Mouse (Mus musculus) stomach, embryonic 16.5 days (tissue): Measurements from ENCODE around the gene Pnpla6. TPM values are rescaled to one million over a fixed set of nuclear protein-coding genes. Genes with fewer than 3 reads are reported as not detected.
"Not testable (repeated sequence)": the region's sequence is repeated elsewhere in the genome, so short reads cannot be mapped to it uniquely, and the experiment has no call there.

Source experiments
- ATAC-seq: fragments of 200-750 bp; cut with Nextera tagmentation; 2 replicates; pipeline ENCODE4 v1.8.0; 2017; ENCODE audit warnings: moderate number of reproducible peaks, moderate TSS enrichment; ENCODE audit not compliant: insufficient read depth, low FRiP score
- H3K27ac ChIP-seq: fragments of 300-500 bp; sonication (generic); 2 replicates; pipeline ENCODE4 v1.5.1; 2014; ENCODE audit warnings: low read length
- H3K27me3 ChIP-seq: fragments of 300-500 bp; sonication (generic); 2 replicates; pipeline ENCODE4 v1.6.1; 2014; ENCODE audit warnings: low read length, control low read depth, mixed read lengths; ENCODE audit not compliant: control insufficient read depth, insufficient read depth
- H3K36me3 ChIP-seq: fragments of 300-500 bp; sonication (generic); 2 replicates; pipeline ENCODE4 v1.6.1; 2014; ENCODE audit warnings: low read length; ENCODE audit not compliant: control insufficient read depth, insufficient read depth
- H3K4me1 ChIP-seq: fragments of 300-500 bp; sonication (generic); 2 replicates; pipeline ENCODE4 v1.6.1; 2014; ENCODE audit warnings: low read length, control low read depth, mixed read lengths; ENCODE audit not compliant: control insufficient read depth, insufficient read depth
- H3K4me2 ChIP-seq: fragments of 300-500 bp; sonication (generic); 2 replicates; pipeline ENCODE4 v1.6.1; 2014; ENCODE audit warnings: low read depth, low read length, mixed read lengths
- H3K4me3 ChIP-seq: fragments of 300-500 bp; sonication (generic); replicated peaks from 2 replicates; pipeline ENCODE4 v1.5.1; 2014; ENCODE audit warnings: mild to moderate bottlenecking, low read length
- H3K9ac ChIP-seq: fragments of 300-500 bp; sonication (generic); 2 replicates; pipeline ENCODE4 v1.6.1; 2014; ENCODE audit warnings: low read length
- H3K9me3 ChIP-seq: fragments of 300-500 bp; sonication (generic); replicated peaks from 2 replicates; pipeline ENCODE4 v1.6.1; 2016; ENCODE audit warnings: low read length, control low read depth; ENCODE audit not compliant: control insufficient read depth
- WGBS: fragments of 180-500 bp; shearing (Covaris S2); extraction: QIAGEN DNeasy Blood & Tissue Kit; methylation state at CpG from one replicate; pipeline ENCODE4 v1.1.7; 2014; 5-methylcytosine and 5-hydroxymethylcytosine counted together
- polyA plus RNA-seq: library from polyadenylated mRNA; unstranded; fragments of >200 nt; fragmentation: Nextera tagmentation; extraction: Ambion mirVana; gene quantifications from 2 replicates; pipeline ENCODE4 v1.2.1, GENCODE M21; 2015

The Pnpla6 gene
- polyA plus RNA-seq, 1 experiment from 2014 or later, result 37.6 TPM

DNA sequence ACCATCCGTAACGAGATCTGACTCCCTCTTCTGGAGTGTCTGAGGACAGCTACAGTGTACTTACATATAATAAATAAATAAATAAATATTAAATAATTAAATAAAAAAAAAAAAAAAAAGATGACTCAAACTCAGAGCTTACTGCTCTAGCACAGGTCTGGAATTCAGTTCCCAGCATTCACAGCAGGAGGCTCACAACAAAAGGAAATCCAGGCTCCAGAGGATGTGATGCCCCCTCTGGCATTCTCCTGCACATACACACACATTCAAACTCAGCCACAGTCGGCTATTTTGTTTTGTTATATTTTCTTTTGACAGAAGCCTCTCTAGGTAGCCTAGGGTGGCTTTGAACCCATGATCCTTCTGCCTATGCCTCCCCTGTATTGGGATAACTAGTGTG lies 66.8 kb downstream of the Pnpla6 start:
- H3K9ac ChIP-seq, H3K4me1 ChIP-seq, H3K4me2 ChIP-seq, H3K36me3 ChIP-seq, H3K4me3 ChIP-seq, H3K9me3 ChIP-seq, H3K27me3 ChIP-seq, H3K27ac ChIP-seq, ATAC-seq: not testable (repeated sequence)
- 81% methylated on average over 1 of the region's 3 CpGs for WGBS

DNA sequence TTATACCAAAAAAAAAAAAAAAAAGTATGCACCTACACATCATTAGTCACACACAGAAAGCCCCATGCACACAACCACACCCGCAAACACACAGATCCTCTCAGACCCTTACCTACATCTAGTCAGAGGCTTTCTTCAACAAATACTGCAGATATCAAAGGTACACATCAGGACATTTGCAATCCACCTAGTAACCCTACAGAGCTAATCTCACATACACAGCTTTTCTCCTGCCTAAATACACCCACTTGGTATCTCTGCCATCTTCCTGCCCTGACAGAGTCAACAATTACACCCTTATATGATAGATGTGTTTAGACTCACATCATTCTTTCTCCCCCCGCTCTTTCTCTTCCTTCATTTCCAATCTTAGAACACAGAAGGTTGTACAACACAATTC lies 71.3 kb downstream of the Pnpla6 start:
- 69% methylated on average over 2 of the region's 2 CpGs for WGBS
- H3K27ac ChIP-seq, result no peak overlapping the region; the same call in 1 of the 2 replicates
- ATAC-seq, result no peak
- no peaks in the 10 kb centered on the region for H3K27me3 ChIP-seq
- H3K36me3 ChIP-seq, result no peaks in the 10 kb centered on the region
- no peaks in the 10 kb centered on the region for H3K9me3 ChIP-seq
- H3K9ac ChIP-seq, result no peak overlapping the region
- H3K4me1 ChIP-seq, result 0 out of 2 replicates have a peak, but pooled peaks cover 3% of the 10 kb centered on the region
- H3K4me3 ChIP-seq, result no peak overlapping the region
- no peak overlapping the region for H3K4me2 ChIP-seq

DNA sequence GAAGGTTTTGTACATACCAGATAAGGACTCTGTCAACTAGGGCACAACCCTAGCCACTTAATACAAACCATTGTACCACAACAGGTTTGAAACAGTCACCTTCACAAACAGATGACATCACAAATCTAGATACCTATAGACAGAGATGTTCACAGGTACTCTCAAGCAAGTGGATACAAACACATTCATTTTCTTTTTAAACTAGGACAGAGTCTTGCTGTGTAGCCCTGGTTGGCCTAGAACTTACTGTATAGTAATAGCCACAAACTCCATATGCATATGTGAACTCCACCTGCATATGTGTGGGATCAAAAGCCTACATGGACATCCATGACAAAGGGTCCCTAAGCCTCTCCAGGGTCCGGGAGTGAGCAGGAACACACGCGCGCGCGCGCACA lies 71.8 kb downstream of the Pnpla6 start, which contains the start of gene Camsap3:
Camsap3 (plus strand) TSS at position 301 of the 398 bp plus-strand sequence.
- no peaks in the 10 kb centered on the region for H3K27me3 ChIP-seq
- WGBS, result 10% methylated on average over 7 of the region's 7 CpGs
- no peaks in the 10 kb centered on the region for H3K9me3 ChIP-seq
- no peak for ATAC-seq
- 0 out of 2 replicates have a peak, but pooled peaks cover 3% of the 10 kb centered on the region for H3K4me1 ChIP-seq
- H3K4me3 ChIP-seq, result peak within 1 kb of the TSS; percentile 75
- peak within 1 kb of the TSS; percentile 87 for H3K4me2 ChIP-seq
- peak within 1 kb of the TSS; percentile 91 for H3K27ac ChIP-seq
- no peaks in the 10 kb centered on the region for H3K36me3 ChIP-seq
- peak within 1 kb of the TSS; percentile 74 for H3K9ac ChIP-seq

DNA sequence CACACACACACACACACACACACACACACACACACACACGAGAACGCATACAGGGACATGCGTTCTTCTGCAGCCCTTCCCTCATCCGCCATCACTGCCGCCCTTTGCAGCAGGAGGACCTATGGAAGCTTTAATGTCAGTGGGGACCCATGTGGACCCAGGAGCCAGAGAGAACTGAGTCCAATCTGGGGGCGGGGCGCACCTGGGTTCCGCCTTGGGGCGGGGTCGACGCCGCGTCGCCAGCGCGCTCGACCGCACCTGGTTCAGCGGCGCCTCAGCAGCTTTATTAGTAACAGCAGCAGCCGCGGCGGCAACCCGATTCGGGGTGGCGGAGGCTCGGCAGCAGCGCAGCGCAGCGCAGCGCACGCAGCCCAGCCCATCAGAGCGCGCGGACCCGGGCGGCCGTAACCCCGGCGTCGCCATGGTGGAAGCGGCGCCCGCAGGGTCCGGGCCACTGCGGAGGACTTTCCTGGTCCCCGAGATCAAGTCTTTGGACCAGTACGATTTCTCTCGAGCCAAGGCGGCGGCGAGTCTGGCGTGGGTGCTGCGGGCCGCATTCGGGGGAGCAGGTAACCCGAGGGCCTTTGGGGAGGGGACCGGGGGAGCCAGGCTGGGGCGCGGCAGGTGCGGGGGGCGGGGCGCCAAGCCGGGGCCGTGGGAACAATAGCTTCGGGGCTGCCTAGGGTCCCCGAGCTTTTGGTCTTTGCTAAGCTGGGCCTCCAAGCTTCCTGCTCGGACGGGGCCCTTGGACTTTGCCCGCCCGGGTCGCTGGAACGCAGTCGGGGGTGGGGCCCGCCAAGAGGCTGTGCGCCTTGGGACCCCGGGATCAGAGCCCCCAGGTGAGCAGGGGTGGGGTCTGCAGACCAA lies 72.4 kb downstream of the Pnpla6 start:
- Histone ChIP-seq H3K27ac (peak overlapping the region; percentile 91), H3K4me1 (0 out of 2 replicates have a peak, but pooled peaks cover 3% of the 10 kb centered on the region), H3K4me3 (peak overlapping the region; percentile 75), H3K36me3 (no peaks in the 10 kb centered on the region), H3K9ac (peak overlapping the region; percentile 74), H3K4me2 (peak overlapping the region; percentile 87), H3K27me3 (no peaks in the 10 kb centered on the region), H3K9me3 (no peaks in the 10 kb centered on the region)
- peak; percentile 82 for ATAC-seq
- WGBS, result under 1% methylated on average over 76 of the region's 77 CpGs

DNA sequence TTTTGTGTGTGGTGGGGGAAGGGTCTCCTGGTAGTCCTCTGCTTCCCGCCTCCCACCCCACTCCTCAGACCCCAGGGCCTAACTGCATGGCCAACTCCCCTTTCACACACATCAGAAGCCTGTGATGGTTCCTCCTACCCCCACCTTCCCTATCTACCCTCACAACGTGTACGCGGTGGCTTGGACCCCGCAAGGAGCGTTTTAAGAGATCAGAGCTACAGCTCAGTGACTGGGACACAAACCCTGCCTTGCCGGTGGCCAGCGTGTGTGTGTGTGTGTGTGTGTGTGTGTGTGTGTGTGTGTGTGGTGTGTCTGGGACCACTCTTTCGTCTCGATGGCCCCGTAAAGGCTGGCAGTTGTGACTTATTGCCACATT lies 73.1 kb downstream of the Pnpla6 start:
- H3K9me3 ChIP-seq, result no peaks in the 10 kb centered on the region
- no peaks in the 10 kb centered on the region for H3K36me3 ChIP-seq
- peak overlapping the region; percentile 75 for H3K4me3 ChIP-seq
- peak; percentile 24; the same call in 1 of the 2 replicates for ATAC-seq
- H3K27me3 ChIP-seq, result no peaks in the 10 kb centered on the region
- peak overlapping the region; percentile 74 for H3K9ac ChIP-seq
- H3K4me2 ChIP-seq, result peak overlapping the region; percentile 87
- 0 out of 2 replicates have a peak, but pooled peaks cover 3% of the 10 kb centered on the region for H3K4me1 ChIP-seq
- H3K27ac ChIP-seq, result peak overlapping the region; percentile 91
- WGBS, result 5% methylated on average over 11 of the region's 11 CpGs

DNA sequence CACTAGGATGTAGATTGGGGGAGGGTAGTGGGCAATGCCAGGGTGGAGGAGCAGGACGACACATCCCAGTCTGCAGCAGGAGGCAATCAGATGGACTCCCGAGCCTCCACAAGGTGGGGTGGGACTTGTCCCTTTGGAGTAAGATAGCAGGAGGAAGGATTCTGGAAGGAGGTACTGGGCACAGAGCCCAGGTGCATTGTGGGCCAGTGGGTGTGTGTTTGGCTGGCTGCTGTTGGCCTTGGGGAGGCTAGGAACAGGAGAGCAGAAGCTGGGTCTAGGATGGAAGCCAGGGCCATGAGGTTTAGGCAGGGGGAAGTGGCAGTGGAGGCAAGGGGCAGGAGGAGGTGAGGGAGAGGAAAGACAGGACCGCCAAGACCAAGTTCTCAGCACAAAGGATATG lies 78.3 kb downstream of the Pnpla6 start:
- 54% methylated on average over 3 of the region's 3 CpGs for WGBS
- Histone ChIP-seq H3K36me3 (no peaks in the 10 kb centered on the region), H3K27me3 (no peaks in the 10 kb centered on the region), H3K4me3 (no peak overlapping the region), H3K27ac (no peak overlapping the region), H3K9me3 (no peaks in the 10 kb centered on the region), H3K4me1 (no peaks in the 10 kb centered on the region), H3K9ac (no peak overlapping the region), H3K4me2 (no peak overlapping the region)
- ATAC-seq, result no peak

Other genes starting within 250 kb of the Pnpla6 start
- gene Insr, start 235.8 kb upstream of the Pnpla6 start, polyA plus RNA-seq, result 26.6 and 31.4 TPM in 2 replicates
- gene A430078G23Rik, start 162.0 kb upstream of the Pnpla6 start, polyA plus RNA-seq, result 0.92 and 0.93 TPM in 2 replicates
- gene Arhgef18, start 122.4 kb upstream of the Pnpla6 start, polyA plus RNA-seq, result 10.0 and 10.5 TPM in 2 replicates
- gene Pex11g, start 47.7 kb upstream of the Pnpla6 start, polyA plus RNA-seq, result 10.8 and 12.1 TPM in 2 replicates
- not detected in 2 replicates for gene Tex45, start 44.5 kb upstream of the Pnpla6 start, polyA plus RNA-seq
- 32.1 and 32.4 TPM in 2 replicates for gene Zfp358, start 22.2 kb upstream of the Pnpla6 start, polyA plus RNA-seq
- gene Mcoln1, start 14.9 kb upstream of the Pnpla6 start, polyA plus RNA-seq, result 42.4 and 51.4 TPM in 2 replicates
- 0.97 and 1.1 TPM in 2 replicates for gene C330021F23Rik, start 52.6 kb downstream of the Pnpla6 start, polyA plus RNA-seq
- gene Camsap3, start 71.9 kb downstream of the Pnpla6 start, polyA plus RNA-seq, result 11.5 and 13.2 TPM in 2 replicates
- gene Xab2, start 105.9 kb downstream of the Pnpla6 start, polyA plus RNA-seq, result 50.8 and 60.3 TPM in 2 replicates
- gene Pet100, start 106.2 kb downstream of the Pnpla6 start, polyA plus RNA-seq, result 91.3 and 106 TPM in 2 replicates
- 0.19 TPM in 1 of 2 replicates, not detected in the other for gene Pcp2, start 110.2 kb downstream of the Pnpla6 start, polyA plus RNA-seq
- 121 and 144 TPM in 2 replicates for gene Stxbp2, start 115.6 kb downstream of the Pnpla6 start, polyA plus RNA-seq
- gene Retn, start 140.4 kb downstream of the Pnpla6 start, polyA plus RNA-seq, result not detected in 2 replicates
- 2.1 and 2.7 TPM in 2 replicates for gene Mcemp1, start 150.4 kb downstream of the Pnpla6 start, polyA plus RNA-seq
- gene Fcor, start 157.0 kb downstream of the Pnpla6 start, polyA plus RNA-seq, result 9.2 and 9.5 TPM in 2 replicates
- 38.0 and 38.5 TPM in 2 replicates for gene Trappc5, start 160.9 kb downstream of the Pnpla6 start, polyA plus RNA-seq
- gene Fcer2a, start 178.8 kb downstream of the Pnpla6 start, polyA plus RNA-seq, result 0.17 and 0.20 TPM in 2 replicates
- 0.19 and 0.45 TPM in 2 replicates for gene Clec4g, start 205.3 kb downstream of the Pnpla6 start, polyA plus RNA-seq
- gene Cd209a, start 233.6 kb downstream of the Pnpla6 start, polyA plus RNA-seq, result 0.25 and 0.41 TPM in 2 replicates